Mouse (Mus musculus) testis, adult 2 months (tissue): Measurements from ENCODE around the gene Otoa.

Experiments used
- CTCF ChIP-seq: fragments of 200-500 bp; IDR thresholded peaks from 2 replicates; pipeline ENCODE4 v1.5.1; 2012; ENCODE audit warnings: low read depth, mild to moderate bottlenecking, inconsistent platforms, low read length, moderate library complexity; ENCODE audit not compliant: control insufficient read depth, insufficient read depth, insufficient replicate concordance
- POLR2A ChIP-seq: fragments of 200-500 bp; IDR thresholded peaks from 2 replicates; pipeline ENCODE4 v1.6.1; 2012; ENCODE audit warnings: low read depth, mild to moderate bottlenecking, inconsistent platforms, low read length, moderate library complexity; ENCODE audit not compliant: control insufficient read depth

GRCm38 (mm10) chr7:121077311-121077710 is 4.1 kb upstream of the Otoa start:
- TF ChIP-seq CTCF (no peak), POLR2A (no peak)
